Mouse (Mus musculus) kidney, adult 2 months (tissue): Measurements from ENCODE around the gene Ap2s1.

ENCODE experiments used
- CTCF ChIP-seq: fragments of 200-500 bp; conservative IDR thresholded peaks from 2 replicates; pipeline ENCODE4 v1.5.1; 2011; ENCODE audit warnings: low read depth, mild to moderate bottlenecking, control low read depth, low read length, moderate library complexity, mixed read lengths; ENCODE audit not compliant: insufficient read depth, insufficient read length
- POLR2A ChIP-seq: fragments of 200-500 bp; IDR thresholded peaks from one replicate; pipeline ENCODE4 v1.6.1; 2011; ENCODE audit warnings: low read depth, low read length, control low read depth

- no peak for TF ChIP-seq CTCF
- no peak for TF ChIP-seq POLR2A
Measured at GRCm38 (mm10) chr7:16784498-16784976, 46.3 kb downstream of the Ap2s1 start.
